Mouse (Mus musculus) activated CD4-positive, CD25-positive, alpha-beta regulatory T cell, adult 9 weeks (primary cell): ENCODE results near the gene Zic4. TPM values are rescaled to one million over a fixed set of nuclear protein-coding genes. Genes with fewer than 3 reads are reported as not detected.

Experiments used
- polyA plus RNA-seq: library from polyadenylated mRNA; unstranded; fragments of 100-300 nt; shearing (Covaris generic); gene quantifications from one replicate; pipeline ENCODE4 v1.2.1, GENCODE M21; 2017

Zic4 gene
- polyA plus RNA-seq, result not detected

GRCm38 (mm10) chr9:91361856-91362601 lies at the start of gene Zic4:
Gene Zic4 (plus strand): TSS chr9:91362413.

GRCm38 (mm10) chr9:91365664-91366063 lies 3.5 kb downstream of the Zic4 start, which contains the start of gene Zic1:
Gene Zic1 (minus strand): TSS chr9:91365810.

Other genes starting within 250 kb of the Zic4 start
- gene Zic1, start 3.4 kb downstream of the Zic4 start, polyA plus RNA-seq, result not detected